Comparison of ENCODE assay signal across 9 mouse cellular contexts in genomic region chr2:84855732-84856131, GRCm38 (mm10). TPM values are rescaled to one million over a fixed set of nuclear protein-coding genes. Genes with fewer than 3 reads are reported as not detected.
A peak's percentile ranks its signal among the peaks of the same experiment; 100 is the strongest.
DNase-seq lines count a peak whose midpoint lies in the region; ATAC-seq and TF ChIP-seq lines count a peak whose summit lies in the region.
"Had no signal": no experiment of that assay in that cellular context is flagged by ENCODE, and none has a peak within 500 bp of the region (broad histone marks: within the 10 kb centered on the region; RNA-seq: fewer than 3 reads in every experiment).

No protein-coding gene starts in this region.

- peaks cover 8% of the 10 kb centered on the region for H3K4me1 ChIP-seq in heart, embryonic 11.5 days (ENCODE audit: control insufficient read depth, insufficient read depth, low read length)
- H3K4me1 ChIP-seq in CH12.LX (ENCODE audit: control insufficient read depth in 1 of 2, insufficient read depth in 2 of 2), result peaks cover 0 to 14% of the 10 kb centered on the region in 2 experiments; a peak in 2 of 4 replicates
- peaks cover 7% of the 10 kb centered on the region for H3K4me1 ChIP-seq in midbrain, embryonic 11.5 days (ENCODE audit: control insufficient read depth, insufficient read depth, low read length)

- no peaks in the 10 kb centered on the region for H3K79me2 ChIP-seq in CH12.LX (replicated peaks; ENCODE audit: control insufficient read depth, extremely low read depth, insufficient read depth, poor library complexity, severe bottlenecking)

- peaks cover 28% of the 10 kb centered on the region for H3K36me3 ChIP-seq in heart, embryonic 11.5 days (ENCODE audit: control insufficient read depth, insufficient read depth, low read length)
- no peaks in the 10 kb centered on the region for H3K36me3 ChIP-seq in CH12.LX (replicated peaks in 1 of 2; ENCODE audit: control insufficient read depth in 1 of 2, insufficient read depth in 1 of 2, low read length in 1 of 2)
- H3K36me3 ChIP-seq in midbrain, embryonic 11.5 days (ENCODE audit: control insufficient read depth, insufficient read depth, low read length), result no peaks in the 10 kb centered on the region

- dilution Hi-C loops in CH12.LX (cut with MboI; ENCODE audit: extremely low pct_ligation_motif_present, extremely low pct_unique_long_range_greater_than_20kb, low sequenced_read_pairs), result no loop called here

- no peak overlapping the region for H3K9ac ChIP-seq in heart, embryonic 11.5 days (ENCODE audit: low read depth, low read length)
- H3K9ac ChIP-seq in CH12.LX (ENCODE audit: insufficient read depth, low read depth), result no peak overlapping the region
- no peak overlapping the region for H3K9ac ChIP-seq in midbrain, embryonic 11.5 days (ENCODE audit: low read length)
- H3K9ac ChIP-seq: lung, embryonic 15.5 days had no signal

- H3K27me3 ChIP-seq in heart, embryonic 11.5 days (ENCODE audit: control insufficient read depth, insufficient read depth, low read length), result no peaks in the 10 kb centered on the region
- peaks cover 13% of the 10 kb centered on the region for H3K27me3 ChIP-seq in CH12.LX (replicated peaks)
- no peaks in the 10 kb centered on the region for H3K27me3 ChIP-seq in midbrain, embryonic 11.5 days (ENCODE audit: control insufficient read depth, insufficient read depth, low read length)
- H3K27me3 ChIP-seq: lung, embryonic 15.5 days had no signal

- no peak overlapping the region for H3K27ac ChIP-seq in heart, embryonic 11.5 days (ENCODE audit: low read depth, low read length)
- H3K27ac ChIP-seq in CH12.LX (ENCODE audit: insufficient read depth, low read depth), result no peak overlapping the region
- H3K27ac ChIP-seq in midbrain, embryonic 11.5 days (ENCODE audit: low read depth, low read length), result no peak overlapping the region
- H3K27ac ChIP-seq: lung, embryonic 15.5 days had no signal

- no peak for TF ChIP-seq EP300 in CH12.LX (IDR thresholded peaks at IDR 0.05; ENCODE audit: low read length)

- TF ChIP-seq POLR2A in CH12.LX (IDR thresholded peaks at IDR 0.05; ENCODE audit: low read depth, low read length), result no peak

- H3K9me3 ChIP-seq in heart, embryonic 11.5 days (replicated peaks; ENCODE audit: control insufficient read depth, low read length), result no peaks in the 10 kb centered on the region
- no peaks in the 10 kb centered on the region for H3K9me3 ChIP-seq in CH12.LX (replicated peaks; ENCODE audit: low read length)
- H3K9me3 ChIP-seq in midbrain, embryonic 11.5 days (ENCODE audit: control insufficient read depth, low read length), result no peaks in the 10 kb centered on the region
- H3K9me3 ChIP-seq: lung, embryonic 15.5 days had no signal

- ATAC-seq in heart, embryonic 11.5 days (replicated peaks; ENCODE audit: insufficient number of reproducible peaks, low FRiP score, low TSS enrichment), result no peak
- 0 out of 2 replicates have a peak, but pooled peaks have one; percentile 56 for ATAC-seq in midbrain, embryonic 11.5 days (ENCODE audit: low FRiP score)

- peak; percentile 71 to 88 for TF ChIP-seq CTCF in CH12.LX (conservative IDR thresholded peaks at IDR 0.05 in 1 of 2, IDR thresholded peaks at IDR 0.05 in 1 of 2; ENCODE audit: low read depth in 2 of 2, low read length in 2 of 2)

- no peak overlapping the region for H3K4me3 ChIP-seq in heart, embryonic 11.5 days (ENCODE audit: low read depth, low read length)
- no peak overlapping the region for H3K4me3 ChIP-seq in CH12.LX (replicated peaks in 1 of 3; ENCODE audit: low read depth in 2 of 3, low read length in 2 of 3, poor library complexity in 1 of 3)
- H3K4me3 ChIP-seq in midbrain, embryonic 11.5 days (ENCODE audit: low read depth, low read length), result no peak overlapping the region
- H3K4me3 ChIP-seq: lung, embryonic 15.5 days had no signal

- peak; percentile 41 for DNase-seq in heart, adult 8-10 months (ENCODE audit: low spot score)
- DNase-seq in CH12.LX (ENCODE audit: extremely low read depth), result peak; percentile 50
- peak; percentile 78 for DNase-seq in brain, adult 2 months (ENCODE audit: low read depth, low spot score)
- DNase-seq in heart, postnatal 4 days, result peak; percentile 68
- DNase-seq in kidney, postnatal 36 days, result peak; percentile 73 to 77
- DNase-seq in midbrain, embryonic 11.5 days (ENCODE audit: low spot score, missing footprints), result no peak
- DNase-seq in thymus, postnatal 0 days (ENCODE audit: low spot score), result peak; percentile 52

- TF ChIP-seq RAD21 in CH12.LX (IDR thresholded peaks at IDR 0.05; ENCODE audit: low read depth, low read length), result peak; percentile 80

- H3K4me2 ChIP-seq in heart, embryonic 11.5 days, result no peak overlapping the region
- H3K4me2 ChIP-seq in CH12.LX (ENCODE audit: insufficient read depth, low read depth, poor library complexity, severe bottlenecking), result no peak overlapping the region
- H3K4me2 ChIP-seq in midbrain, embryonic 11.5 days, result no peak overlapping the region
- H3K4me2 ChIP-seq: lung, embryonic 15.5 days had no signal

- WGBS in heart, embryonic 11.5 days (ENCODE audit: insufficient replicate concordance), result 54% methylated on average over 2 of the region's 2 CpGs
- 72% methylated on average over 2 of the region's 2 CpGs for WGBS in midbrain, embryonic 11.5 days

- in situ Hi-C loops in CH12.LX (cut with MboI; ENCODE audit: low pct_ligation_motif_present, low pct_unique_long_range_greater_than_20kb, low sequenced_read_pairs), result no loop called here

TF ChIP-seq in CH12.LX, 34 proteins besides CTCF, POLR2A, EP300 and RAD21:
- TF ChIP-seq USF2 (conservative IDR thresholded peaks at IDR 0.05; ENCODE audit: low read depth, low read length), result no peak
- TF ChIP-seq UBTF (IDR thresholded peaks at IDR 0.05; ENCODE audit: low read depth, low read length), result no peak
- peak; percentile 91 for TF ChIP-seq SMC3 (IDR thresholded peaks at IDR 0.05; ENCODE audit: low read depth, low read length)
- TF ChIP-seq ZC3H11A (IDR thresholded peaks at IDR 0.05; ENCODE audit: low read depth, low read length), result peak; percentile 65
- no peak for TF ChIP-seq IRF4 (IDR thresholded peaks at IDR 0.05; ENCODE audit: low read depth, low read length)
- TF ChIP-seq BHLHE40 (IDR thresholded peaks at IDR 0.05; ENCODE audit: low read depth, low read length), result no peak

RNA-seq across cellular contexts. Expression of gene Slc43a1, which starts 17.1 kb away (rescaled TPM):
- total RNA-seq in heart, adult 8-10 months (2022), result 1 to 10 TPM; 1.6 to 2.8 (median 2.2) TPM
- polyA plus RNA-seq in heart, embryonic 11.5 days (2014; fragmentation: Nextera tagmentation; extraction: Ambion mirVana), result 36.1 and 41.4 TPM in 2 replicates
- 4.9 and 5.0 TPM in 2 replicates for total RNA-seq in CH12.LX (2012; rRNA removed)
- 0.19 TPM in 1 of 2 replicates, not detected in the other for total RNA-seq in CH12.LX (2014; rRNA removed)
- polyA plus RNA-seq in CH12.LX (2012; ENCODE audit: insufficient read length, low read depth), result 0.30 and 0.71 TPM in 2 replicates
- 1 to 10 TPM; 2.1 to 2.7 TPM for total RNA-seq in heart, postnatal 4 days (2021)
- polyA plus RNA-seq in midbrain, embryonic 11.5 days (2014; fragmentation: Nextera tagmentation; extraction: Ambion mirVana), result 16.3 and 18.6 TPM in 2 replicates
- 19.7 and 22.7 TPM in 2 replicates for polyA plus RNA-seq in thymus, postnatal 0 days (2015; fragmentation: Nextera tagmentation; extraction: Ambion mirVana)

RNA-seq across cellular contexts. Expression of gene Timm10, which starts 28.9 kb away (rescaled TPM):
- total RNA-seq in heart, adult 8-10 months (2022), result 100 to 1,000 TPM; 119 to 134 (median 122) TPM
- polyA plus RNA-seq in heart, embryonic 11.5 days (2014; fragmentation: Nextera tagmentation; extraction: Ambion mirVana), result 76.8 and 77.9 TPM in 2 replicates
- total RNA-seq in CH12.LX (2012; rRNA removed) (81.2 and 99.6 TPM in 2 replicates), CH12.LX (2014; rRNA removed) (107 and 115 TPM in 2 replicates)
- polyA plus RNA-seq in CH12.LX (2012; ENCODE audit: insufficient read length, low read depth), result 77.7 and 86.0 TPM in 2 replicates
- 100 to 1,000 TPM; 107 to 126 TPM for total RNA-seq in heart, postnatal 4 days (2021)
- polyA plus RNA-seq in midbrain, embryonic 11.5 days (2014; fragmentation: Nextera tagmentation; extraction: Ambion mirVana), result 38.1 and 43.1 TPM in 2 replicates
- 35.6 and 38.9 TPM in 2 replicates for polyA plus RNA-seq in thymus, postnatal 0 days (2015; fragmentation: Nextera tagmentation; extraction: Ambion mirVana)

RNA-seq across cellular contexts. Expression of gene Rtn4rl2, which starts 30.8 kb away (rescaled TPM):
- 1 to 10 TPM; 1.6 to 3.9 (median 2.3) TPM for total RNA-seq in heart, adult 8-10 months (2022)
- polyA plus RNA-seq in heart, embryonic 11.5 days (2014; fragmentation: Nextera tagmentation; extraction: Ambion mirVana), result 0.23 and 1.1 TPM in 2 replicates
- total RNA-seq in CH12.LX (2012; rRNA removed), result not detected in 2 replicates
- not detected in 2 replicates for total RNA-seq in CH12.LX (2014; rRNA removed)
- not detected in 2 replicates for polyA plus RNA-seq in CH12.LX (2012; ENCODE audit: insufficient read length, low read depth)
- 1 to 10 TPM; 3.2 to 4.1 TPM for total RNA-seq in heart, postnatal 4 days (2021)
- polyA plus RNA-seq in midbrain, embryonic 11.5 days (2014; fragmentation: Nextera tagmentation; extraction: Ambion mirVana), result 1.4 and 1.6 TPM in 2 replicates
- 0.10 and 0.22 TPM in 2 replicates for polyA plus RNA-seq in thymus, postnatal 0 days (2015; fragmentation: Nextera tagmentation; extraction: Ambion mirVana)

RNA-seq across cellular contexts. Expression of gene Smtnl1, which starts 33.3 kb away (rescaled TPM):
- under 1 TPM in 2 of 4 experiments, not detected in 2; 0.14 to 0.16 TPM for total RNA-seq in heart, adult 8-10 months (2022)
- 0.37 and 0.49 TPM in 2 replicates for polyA plus RNA-seq in heart, embryonic 11.5 days (2014; fragmentation: Nextera tagmentation; extraction: Ambion mirVana)
- 0.71 and 1.5 TPM in 2 replicates for total RNA-seq in CH12.LX (2012; rRNA removed)
- total RNA-seq in CH12.LX (2014; rRNA removed), result 0.26 TPM in 1 of 2 replicates, not detected in the other
- 0.13 and 0.14 TPM in 2 replicates for polyA plus RNA-seq in CH12.LX (2012; ENCODE audit: insufficient read length, low read depth)
- under 1 TPM; 0.14 TPM for total RNA-seq in heart, postnatal 4 days (2021)
- 0.15 TPM in 1 of 2 replicates, not detected in the other for polyA plus RNA-seq in midbrain, embryonic 11.5 days (2014; fragmentation: Nextera tagmentation; extraction: Ambion mirVana)
- 0.38 and 0.44 TPM in 2 replicates for polyA plus RNA-seq in thymus, postnatal 0 days (2015; fragmentation: Nextera tagmentation; extraction: Ambion mirVana)

RNA-seq across cellular contexts. Expression of gene Ube2l6, which starts 57.1 kb away (rescaled TPM):
- 10 to 100 TPM; 11.8 to 37.6 (median 13.6) TPM for total RNA-seq in heart, adult 8-10 months (2022)
- 95.9 and 105 TPM in 2 replicates for polyA plus RNA-seq in heart, embryonic 11.5 days (2014; fragmentation: Nextera tagmentation; extraction: Ambion mirVana)
- total RNA-seq in CH12.LX (2012; rRNA removed) (1.7 and 2.0 TPM in 2 replicates), CH12.LX (2014; rRNA removed) (7.3 and 8.5 TPM in 2 replicates)
- polyA plus RNA-seq in CH12.LX (2012; ENCODE audit: insufficient read length, low read depth), result 4.1 and 5.0 TPM in 2 replicates
- 10 to 100 TPM; 23.1 to 51.0 TPM for total RNA-seq in heart, postnatal 4 days (2021)
- 39.4 and 39.5 TPM in 2 replicates for polyA plus RNA-seq in midbrain, embryonic 11.5 days (2014; fragmentation: Nextera tagmentation; extraction: Ambion mirVana)
- 39.1 and 45.5 TPM in 2 replicates for polyA plus RNA-seq in thymus, postnatal 0 days (2015; fragmentation: Nextera tagmentation; extraction: Ambion mirVana)

Comparison
In these comparisons a context has a peak if more than half of its experiments do, and no peak if none do; other contexts are left out.
1. RNA of gene Slc43a1, which starts 17.1 kb away (polyA plus RNA-seq): 36.1 to 41.4 TPM in heart, embryonic 11.5 days, 19.7 to 22.7 TPM in thymus, postnatal 0 days and 16.3 to 18.6 TPM in midbrain, embryonic 11.5 days; 0.30 to 0.71 TPM in CH12.LX; every median in the first group is over 10 times any median in the second.